Mouse (Mus musculus) bone marrow macrophage, adult 2 months (primary cell): ENCODE results near the gene Trip6.

Experiments
- CTCF ChIP-seq: IDR thresholded peaks from 2 replicates; pipeline ENCODE4 v1.5.1; 2012; ENCODE audit warnings: low read depth, mild to moderate bottlenecking, low read length, moderate library complexity
- POLR2A ChIP-seq: IDR thresholded peaks from 2 replicates; pipeline ENCODE4 v1.6.1; 2012; ENCODE audit warnings: mild to moderate bottlenecking, low read depth, low read length, borderline replicate concordance

DNA sequence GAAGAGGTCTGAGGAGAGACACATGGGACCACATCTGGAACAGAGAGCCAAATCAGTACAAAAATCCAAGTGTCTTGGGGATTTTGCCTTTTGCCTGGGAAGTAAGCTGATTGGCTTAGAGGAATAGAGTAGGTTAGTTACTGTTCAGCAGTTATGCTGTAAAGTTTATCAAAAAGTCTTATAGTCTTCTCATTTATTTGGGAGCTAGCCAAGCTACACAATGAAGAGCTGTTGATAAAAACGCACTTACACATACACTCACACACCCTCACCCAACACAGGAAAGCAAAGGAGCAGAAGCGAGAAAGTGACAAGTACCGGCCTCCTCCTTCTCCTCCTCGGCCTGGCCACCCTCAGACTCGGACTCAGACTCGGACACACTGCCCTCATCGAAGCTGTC is 15.0 kb downstream of the Trip6 start:
- no peak for TF ChIP-seq CTCF
- no peak for TF ChIP-seq POLR2A
